Mouse (Mus musculus) small intestine, adult 2 months (tissue): ENCODE measurements around the gene Stpg2.
"Not testable (repeated sequence)": the region's sequence is repeated elsewhere in the genome, so short reads cannot be mapped to it uniquely, and the experiment has no call there.

ENCODE experiments used
- CTCF ChIP-seq: fragments of 200-500 bp; IDR thresholded peaks from 2 replicates; pipeline ENCODE4 v1.5.1; 2012; ENCODE audit warnings: low read depth, mild to moderate bottlenecking, control low read depth, inconsistent platforms, low read length, moderate library complexity, mixed read lengths; ENCODE audit not compliant: insufficient replicate concordance, insufficient read length; ENCODE audit errors: extremely low read depth
- POLR2A ChIP-seq: fragments of 200-500 bp; IDR thresholded peaks from 2 replicates; pipeline ENCODE4 v1.6.1; 2012; ENCODE audit warnings: low read depth, mild to moderate bottlenecking, control low read depth, inconsistent platforms, low read length, moderate library complexity

DNA sequence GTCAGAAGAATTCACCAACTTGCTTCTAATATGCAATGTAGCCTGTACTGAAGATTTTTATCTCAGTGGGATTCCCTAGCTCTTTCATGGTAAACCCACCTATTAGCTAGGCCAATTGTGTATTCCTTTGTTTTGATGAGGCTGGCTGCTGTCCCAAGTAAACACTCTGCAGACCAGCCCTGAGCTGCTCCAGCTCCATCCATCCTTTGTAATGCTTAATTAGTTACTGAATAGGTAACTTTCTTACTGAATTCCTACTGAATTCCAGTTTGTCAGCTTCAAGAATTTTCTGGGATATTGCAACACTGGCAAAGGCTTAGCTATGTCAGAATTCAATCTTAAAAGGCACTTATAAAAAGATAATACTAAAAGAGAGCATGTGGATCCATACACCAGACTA lies 402.8 kb downstream of the Stpg2 start:
- not testable (repeated sequence) for TF ChIP-seq POLR2A, CTCF
